Mouse (Mus musculus) layer of hippocampus, adult 18-20 months (tissue): ENCODE measurements around the gene Speer4f1. TPM values are rescaled to one million over a fixed set of nuclear protein-coding genes. Genes with fewer than 3 reads are reported as not detected.
"Not testable (repeated sequence)": the region's sequence is repeated elsewhere in the genome, so short reads cannot be mapped to it uniquely, and the experiment has no call there.

Experiments
- DNase-seq, 2 experiments: peaks; one replicate each; pipeline ENCODE4 v3.0.0; 2022; ENCODE audit warnings: low spot score in 2 of 2
- long read RNA-seq: library from polyadenylated mRNA; stranded (forward); transcript quantifications from one replicate; pipeline ENCODE4 v2.0.0, GENCODE M21; 2021
- total RNA-seq, 2 experiments: library from RNA; stranded (reverse); gene quantifications; 2 replicates each; pipeline ENCODE4 v1.2.3; 2021

Speer4f1 gene
- not detected for total RNA-seq
- long read RNA-seq = 0 reads

DNA sequence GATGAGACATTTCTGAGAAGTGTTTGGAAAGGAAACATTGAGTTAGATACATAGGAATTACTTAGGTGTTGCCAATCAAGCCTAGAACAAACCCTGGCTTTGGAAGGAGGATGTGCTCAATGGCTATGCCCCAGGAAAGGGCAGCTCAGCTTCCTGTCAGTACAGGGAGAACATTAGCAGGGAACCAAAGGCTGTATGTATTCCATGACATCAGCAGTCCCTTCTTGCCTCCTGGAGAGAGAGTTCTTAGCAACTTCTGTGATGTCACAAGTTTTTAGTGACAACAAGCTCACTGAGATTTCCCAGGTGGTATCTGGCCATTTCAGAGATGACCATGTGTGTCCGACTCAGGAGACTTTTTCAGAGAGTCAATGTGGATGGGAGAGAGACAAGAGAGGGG is at the start of gene Speer4f1:
Gene Speer4f1, plus strand, starts transcription at position 301 of the 400 bp plus-strand sequence.
- DNase-seq = not testable (repeated sequence)

DNA sequence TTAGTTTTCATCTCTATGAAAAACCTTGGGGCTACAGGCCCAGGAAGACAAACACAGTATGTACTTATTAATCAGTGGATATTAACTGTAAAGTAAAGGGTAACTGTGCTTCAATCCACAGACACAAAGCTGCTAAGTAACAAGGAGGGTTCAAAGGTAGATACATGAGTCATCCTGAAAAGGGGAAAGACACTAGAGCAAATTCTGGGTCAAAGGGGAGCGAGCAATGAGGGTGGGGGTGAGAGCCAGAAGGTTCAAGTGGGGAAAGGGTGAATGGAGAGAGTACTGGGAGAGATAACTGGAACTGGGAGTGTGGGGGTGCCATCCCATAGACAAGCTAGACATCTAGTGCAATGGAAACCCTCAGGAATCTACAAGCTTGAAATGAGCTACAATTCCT is 49.0 kb upstream of the Speer4f1 start:
- DNase-seq = no peak

DNA sequence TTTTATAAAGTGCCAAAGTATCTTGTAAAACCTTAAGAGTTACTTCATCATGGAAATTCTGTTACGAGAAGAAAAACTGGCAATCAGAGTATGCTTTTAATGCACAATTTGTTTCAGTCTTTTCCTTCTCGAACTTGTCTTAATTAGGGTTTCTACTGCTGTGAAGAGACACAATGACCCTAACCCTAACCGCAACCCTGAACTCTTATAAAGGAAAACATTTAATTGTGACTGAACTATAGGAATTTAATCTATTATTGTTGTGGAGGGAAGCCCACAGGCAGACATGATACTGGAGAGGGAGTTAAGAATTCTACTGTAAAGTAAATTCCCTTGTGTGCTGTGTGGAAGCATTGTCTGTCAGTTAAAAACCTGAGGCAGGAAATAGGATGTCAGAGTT is 41.2 kb upstream of the Speer4f1 start:
- no peak for DNase-seq

DNA sequence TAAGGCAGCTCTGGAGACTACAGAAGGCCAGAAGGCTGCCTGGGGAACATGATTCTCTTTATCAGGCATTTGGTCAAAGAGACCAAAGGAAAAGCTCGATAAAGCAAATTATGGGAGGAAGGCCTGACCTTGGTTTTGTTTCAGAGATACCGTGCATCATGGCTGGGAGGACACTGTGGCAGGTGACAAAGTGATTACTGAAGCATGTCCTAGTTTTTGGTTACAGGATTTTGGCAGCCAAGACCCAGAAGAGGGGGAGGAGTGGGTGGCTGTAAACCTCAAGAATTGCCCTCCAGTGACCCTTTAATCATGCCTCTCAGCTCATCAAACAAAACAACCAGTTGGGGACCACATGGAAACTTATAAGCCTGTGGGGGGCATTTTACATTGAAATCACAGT is 39.7 kb upstream of the Speer4f1 start:
- DNase-seq = no peak

DNA sequence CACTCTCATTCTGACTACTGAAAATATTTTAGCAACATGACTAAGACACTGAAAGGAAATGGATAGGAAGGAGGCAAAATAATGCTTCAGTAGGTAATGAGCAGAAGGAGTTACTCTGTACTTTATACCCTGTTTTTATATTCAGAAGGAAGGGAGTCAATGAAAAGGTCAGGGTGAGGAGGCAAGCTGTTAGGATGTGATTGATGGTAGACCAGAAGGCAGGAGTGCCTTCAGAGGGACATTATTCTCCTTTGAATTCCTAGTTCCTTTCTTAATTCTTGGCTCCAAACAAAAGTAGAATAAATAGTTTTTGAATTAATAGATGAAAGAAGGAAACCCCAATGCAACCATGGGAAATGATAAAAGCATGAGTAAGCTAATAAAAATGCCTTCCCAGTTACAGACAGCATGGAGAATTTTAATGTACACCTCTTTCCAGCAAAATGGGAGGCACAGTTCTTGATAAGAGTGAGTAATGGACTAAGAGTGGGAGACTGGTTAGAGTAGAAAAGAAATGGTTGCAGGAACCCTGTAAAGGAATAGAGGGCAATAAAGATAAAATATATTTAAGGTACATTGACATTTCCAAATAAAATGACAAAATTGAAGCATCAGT is 36.3 kb upstream of the Speer4f1 start:
- DNase-seq = no peak

DNA sequence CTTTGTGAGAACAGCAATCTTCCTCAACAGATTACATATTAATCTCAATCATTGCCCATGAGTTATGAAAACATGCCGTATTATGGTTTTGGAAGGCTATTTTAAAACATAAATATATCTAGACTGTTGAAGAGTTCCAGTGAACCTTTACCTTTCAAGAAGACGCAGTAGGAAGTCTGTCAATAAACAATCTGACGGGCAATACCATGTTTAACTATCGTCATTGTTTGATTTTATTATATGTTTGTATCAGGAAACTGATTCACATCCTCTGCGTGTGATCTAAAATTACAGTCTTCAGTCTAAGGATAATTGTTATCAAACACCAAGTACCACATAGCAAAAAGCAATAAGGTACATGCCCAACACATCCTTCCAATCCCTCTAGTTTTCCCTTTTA is 21.8 kb upstream of the Speer4f1 start:
- DNase-seq = no peak

DNA sequence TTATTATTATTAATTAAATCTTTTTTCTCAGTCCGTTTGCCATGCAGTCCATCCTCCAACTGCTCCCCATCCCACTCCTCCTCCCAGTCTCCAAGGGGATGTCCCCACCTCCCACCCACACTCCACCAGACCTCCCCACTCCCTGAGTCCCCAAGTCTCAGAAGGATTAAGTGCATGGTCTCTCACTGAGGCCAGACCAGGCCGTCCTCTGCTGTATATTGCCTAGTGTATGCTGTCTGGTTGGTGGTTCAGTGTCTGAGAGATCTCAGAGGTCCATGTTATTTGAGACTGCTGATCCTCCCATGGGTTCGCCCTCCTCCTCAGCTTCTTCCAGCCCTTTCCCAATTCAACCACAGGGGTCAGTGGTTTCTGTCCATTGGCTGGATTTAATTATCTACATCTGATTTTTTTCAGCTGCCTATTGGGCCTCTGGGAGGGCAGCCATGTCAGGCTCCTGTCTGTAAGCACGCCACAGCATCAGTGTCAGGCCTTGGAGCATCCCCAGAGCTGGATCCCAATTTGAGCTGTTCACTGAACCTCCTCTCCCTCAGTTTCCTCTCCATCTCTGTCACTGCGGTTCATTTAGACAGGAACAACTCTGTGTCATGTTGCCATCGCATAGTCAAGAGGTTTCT is 20.8 kb upstream of the Speer4f1 start:
- no peak for DNase-seq

DNA sequence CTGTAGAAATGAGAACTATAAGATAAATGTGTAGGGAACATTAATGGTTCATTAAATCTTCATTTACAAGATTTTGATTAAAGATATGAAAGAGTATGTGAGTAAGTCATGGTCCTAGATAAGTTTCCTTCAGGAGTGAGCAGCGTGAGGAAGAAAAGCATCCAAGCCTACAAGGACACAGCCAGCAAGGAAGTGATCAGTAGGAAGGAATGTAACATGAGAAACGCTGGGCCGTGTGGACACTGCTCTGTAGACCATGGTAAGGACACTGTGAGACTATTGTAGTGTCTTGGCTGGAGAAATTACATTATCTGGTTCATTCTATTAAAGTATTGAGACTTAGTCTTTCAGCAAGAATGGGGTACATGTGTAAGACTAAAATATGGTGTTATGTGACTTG is 19.2 kb upstream of the Speer4f1 start:
- DNase-seq = no peak

DNA sequence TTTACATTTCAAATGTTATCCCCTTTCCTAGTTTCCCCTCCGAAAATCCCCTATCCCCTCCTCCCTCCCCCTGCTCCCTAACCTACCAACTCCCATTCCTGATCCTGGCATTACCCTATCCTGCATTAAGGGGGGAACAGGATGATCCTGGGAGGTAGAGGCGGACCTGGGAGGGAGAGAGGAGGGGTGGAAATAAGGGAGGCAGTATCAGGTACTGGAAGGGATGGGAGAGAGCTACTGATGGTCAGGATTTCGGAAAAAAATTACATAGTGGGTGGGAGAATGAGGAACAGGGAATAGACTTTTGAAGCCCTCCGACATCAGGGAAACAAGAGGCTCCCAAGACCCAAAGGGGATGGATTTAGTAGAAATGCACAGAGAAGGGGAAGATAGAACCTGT is 7.8 kb upstream of the Speer4f1 start:
- not testable (repeated sequence) for DNase-seq

DNA sequence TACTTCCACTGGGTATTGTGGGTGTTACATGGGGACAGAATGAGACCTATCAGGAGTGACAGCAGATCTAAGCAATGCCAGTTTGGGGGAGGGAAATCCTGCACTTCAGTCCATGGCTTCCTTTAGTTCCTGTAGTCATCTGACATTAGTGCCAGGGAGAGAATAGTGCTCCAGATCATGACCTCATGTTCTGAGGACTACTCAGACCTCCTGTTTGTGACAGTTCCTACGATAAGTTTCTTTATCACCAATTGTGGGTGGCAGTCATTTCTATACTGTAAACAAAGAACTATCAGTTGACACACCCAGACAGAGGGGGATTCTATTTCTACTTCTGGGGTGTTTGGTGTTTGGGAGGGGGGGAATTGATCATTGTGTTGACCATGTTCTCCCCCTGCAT is 578 bp downstream of the Speer4f1 start:
- no peak for DNase-seq

DNA sequence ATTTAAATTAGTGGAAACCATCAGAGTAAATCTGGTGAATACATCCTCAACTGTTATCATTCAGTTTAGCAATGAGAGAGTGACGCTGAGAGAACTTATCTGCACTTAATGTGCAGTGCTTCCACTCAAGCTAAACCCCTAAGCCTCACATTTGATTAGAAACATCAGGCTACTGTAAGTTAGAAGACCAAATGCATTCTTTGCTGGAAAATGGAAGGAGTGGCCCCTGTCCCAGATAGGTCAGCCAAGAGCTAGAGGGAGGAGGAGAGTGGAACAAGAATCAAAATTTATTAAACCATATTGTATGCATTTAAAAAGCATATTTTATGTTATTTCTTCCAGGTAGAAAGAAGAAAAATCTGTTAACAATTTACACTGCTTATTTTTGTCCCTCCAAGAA is 14.0 kb downstream of the Speer4f1 start:
- no peak for DNase-seq

DNA sequence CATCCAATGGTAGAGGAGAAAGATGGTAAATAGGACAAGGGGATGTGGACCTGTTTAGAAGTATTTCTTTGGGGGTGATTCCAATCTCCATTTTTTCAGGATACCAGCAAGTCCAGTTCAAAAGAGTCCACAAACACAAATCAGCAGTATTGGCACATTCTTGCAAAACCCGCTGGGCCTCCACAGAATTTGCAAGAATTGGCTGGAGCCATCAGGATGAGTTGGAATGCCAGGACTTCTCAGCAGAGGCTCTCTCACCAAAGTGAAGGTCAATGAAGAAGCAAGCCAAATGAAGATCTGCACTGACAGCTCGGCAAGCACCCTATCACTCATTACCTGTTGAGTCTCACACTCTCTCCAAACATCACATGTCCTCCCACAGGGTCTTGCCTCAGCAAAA is 19.7 kb downstream of the Speer4f1 start:
- no peak for DNase-seq

DNA sequence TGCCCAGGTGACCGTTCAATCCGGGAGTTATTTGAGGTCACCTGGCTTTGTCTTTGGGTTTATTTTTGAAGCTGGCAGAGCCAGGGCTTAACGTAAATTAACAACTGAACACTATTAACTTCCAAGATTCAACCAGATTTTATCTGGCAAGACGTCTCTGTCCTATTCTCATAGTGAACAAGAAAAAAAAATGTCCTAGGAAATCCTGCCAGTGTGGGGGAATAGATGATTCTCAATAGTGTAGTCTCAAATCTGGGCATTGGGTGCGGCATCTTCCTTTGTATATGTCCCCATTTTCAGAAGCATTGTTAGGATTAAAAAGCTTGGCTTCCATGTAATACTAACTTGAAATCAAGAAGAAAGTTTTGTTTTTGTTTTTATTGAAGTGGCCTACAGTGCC is 20.8 kb downstream of the Speer4f1 start:
- no peak for DNase-seq

DNA sequence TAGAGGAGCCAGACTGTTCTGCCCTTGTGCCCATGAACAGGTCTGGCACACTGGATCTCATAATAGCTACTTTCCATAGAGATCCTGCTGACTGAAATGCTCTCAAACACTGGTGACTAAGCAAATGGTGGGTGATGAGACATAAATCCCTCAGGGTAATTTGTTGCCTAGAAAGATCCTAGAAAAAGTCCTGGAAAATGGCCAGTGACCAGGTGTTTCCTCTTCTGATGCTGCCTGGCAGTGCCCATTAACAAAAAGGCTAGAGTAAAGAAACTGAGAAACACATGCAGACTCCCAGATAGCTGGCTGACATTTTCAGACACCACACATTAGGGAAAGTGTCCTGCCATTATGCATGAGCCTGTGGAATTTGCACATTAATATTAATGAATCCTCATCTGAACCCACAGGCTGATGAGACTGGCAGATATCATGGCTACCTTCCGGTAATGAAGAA is 24.0 kb downstream of the Speer4f1 start:
- no peak for DNase-seq

DNA sequence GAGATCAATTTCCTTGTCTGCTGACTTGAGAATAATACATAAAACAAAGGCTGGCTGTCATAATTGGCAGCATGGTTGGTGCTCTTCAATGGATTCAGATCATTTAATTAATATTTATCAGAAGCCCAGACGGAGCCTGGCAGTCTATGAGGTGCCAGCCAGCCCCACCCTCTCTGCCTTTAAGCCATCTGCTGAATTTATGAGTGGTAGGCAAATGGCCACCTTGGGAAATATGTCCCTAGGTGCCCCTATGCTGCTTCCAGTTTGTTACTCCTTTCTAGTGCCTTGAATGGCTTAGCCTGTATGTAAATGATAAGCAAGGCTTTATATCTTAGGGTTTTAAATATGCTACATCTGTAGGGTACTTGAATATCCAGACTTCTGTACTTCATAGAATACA is 25.0 kb downstream of the Speer4f1 start:
- DNase-seq = no peak

DNA sequence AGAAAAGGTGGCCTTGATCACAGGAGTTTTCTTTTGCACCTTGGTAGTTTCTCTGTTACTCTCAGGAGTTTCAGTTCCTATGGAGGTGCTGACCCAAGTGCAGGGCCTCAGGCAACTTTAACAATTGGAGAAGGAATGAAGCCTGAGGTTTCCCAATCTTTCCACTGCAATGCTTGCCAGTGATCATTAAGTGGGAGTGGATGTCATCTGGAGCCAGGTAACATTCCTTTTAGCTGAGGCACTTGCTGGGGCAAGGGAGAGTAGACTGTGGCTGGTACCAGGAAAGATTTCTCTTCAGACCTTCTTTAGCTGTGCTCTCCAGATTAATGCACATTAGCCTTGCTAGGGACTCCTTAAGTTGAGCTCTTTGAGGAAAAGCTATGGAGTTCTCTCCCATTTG is 29.6 kb downstream of the Speer4f1 start:
- no peak for DNase-seq

DNA sequence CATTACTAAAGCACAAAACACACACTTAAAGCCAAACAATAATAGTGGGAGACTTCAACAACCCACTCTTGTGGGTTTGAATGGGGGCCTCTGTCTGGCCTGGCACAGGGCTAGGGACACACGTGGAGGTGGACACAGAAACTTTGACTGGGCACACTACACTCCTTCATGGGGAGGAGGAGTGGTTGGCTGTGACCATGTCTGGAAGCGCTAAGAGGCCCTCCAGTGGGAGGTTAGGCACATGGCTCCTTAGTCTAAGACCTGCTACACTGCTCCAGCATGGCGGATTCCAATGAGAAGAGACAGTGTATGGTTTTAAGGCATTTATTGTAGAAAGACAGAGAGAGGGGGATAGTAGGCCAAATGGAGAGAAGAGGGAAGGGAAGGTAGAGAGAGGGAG is 32.1 kb downstream of the Speer4f1 start:
- DNase-seq = no peak

Other genes with a start within 250 kb of the Speer4f1 start
- not detected for gene Speer4f2, start 102.9 kb upstream of the Speer4f1 start, total RNA-seq
- gene Sema3c, start 98.2 kb downstream of the Speer4f1 start, total RNA-seq = 10 to 100 TPM; 13.3 to 13.7 TPM